Mouse (Mus musculus) liver, adult 2 months (tissue): ENCODE measurements around the gene Zfp827.

ENCODE experiments used
- CTCF ChIP-seq: fragments of 200-500 bp; IDR thresholded peaks from 2 replicates; pipeline ENCODE4 v1.5.1; 2011; ENCODE audit warnings: low read depth, low read length, control low read depth
- POLR2A ChIP-seq: fragments of 200-500 bp; IDR thresholded peaks from 2 replicates; pipeline ENCODE4 v1.6.1; 2011; ENCODE audit warnings: low read length, control low read depth; ENCODE audit not compliant: insufficient read depth; ENCODE audit errors: extremely low read depth

DNA sequence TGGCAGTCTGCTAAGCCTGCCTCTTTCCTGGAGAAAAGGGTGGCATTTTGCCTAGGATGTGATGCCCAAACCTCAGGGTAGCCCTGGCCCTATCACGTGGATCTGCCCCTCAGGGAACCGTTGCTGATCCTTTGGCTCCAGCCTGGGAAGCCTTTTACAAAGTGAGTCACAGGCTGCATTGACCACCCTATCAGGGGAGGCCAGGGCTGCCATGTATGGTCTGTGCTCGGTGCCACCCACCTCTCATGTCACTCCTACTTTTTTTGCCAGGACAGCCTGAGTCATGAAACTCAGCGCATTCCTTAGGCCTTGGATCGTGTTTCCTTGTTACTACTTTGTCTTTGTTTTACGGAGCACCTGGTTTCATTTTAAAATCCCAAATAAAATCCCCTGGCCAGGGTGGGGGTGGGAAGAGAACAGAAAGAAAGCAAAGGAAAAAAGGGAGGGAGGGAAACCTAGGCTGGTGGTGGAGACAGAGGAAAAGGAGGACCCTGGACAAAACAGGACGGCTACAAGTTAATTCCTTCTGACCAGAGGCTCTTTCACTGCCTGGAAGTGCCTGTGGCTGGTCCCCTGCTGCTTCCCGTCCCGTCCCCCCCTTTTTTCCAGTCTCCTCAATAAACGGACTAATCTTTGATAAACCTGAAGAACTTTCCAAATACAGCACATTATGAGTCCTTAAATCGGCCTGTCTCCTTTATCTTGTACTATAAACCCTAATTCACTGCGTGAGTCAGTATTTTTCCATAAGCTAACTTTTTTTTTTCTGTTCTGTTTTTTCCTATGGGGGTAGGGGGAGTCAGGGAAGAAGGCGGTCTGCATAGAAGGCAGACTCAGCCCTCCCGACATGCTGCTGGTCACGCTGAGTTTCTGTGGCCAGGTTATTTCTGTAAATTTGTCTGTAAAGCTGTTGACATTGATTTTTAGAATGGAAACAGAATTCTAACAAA is 180.7 kb downstream of the Zfp827 start:
- no peak for TF ChIP-seq CTCF
- no peak for TF ChIP-seq POLR2A
